Mouse (Mus musculus) stomach, postnatal 0 days (tissue): Measurements from ENCODE around the gene Slc18b1. TPM values are rescaled to one million over a fixed set of nuclear protein-coding genes. Genes with fewer than 3 reads are reported as not detected.

ENCODE experiments used
- ATAC-seq: fragments of 200-750 bp; cut with Nextera tagmentation; 2 replicates; pipeline ENCODE4 v1.8.0; 2017; ENCODE audit not compliant: low FRiP score, low TSS enrichment
- DNase-seq: peaks from one replicate; pipeline ENCODE4 v3.0.0-alpha.2; 2016; ENCODE audit warnings: low spot score
- H3K27ac ChIP-seq: fragments of 300-500 bp; sonication (generic); replicated peaks from 2 replicates; pipeline ENCODE4 v1.5.1; 2014; ENCODE audit warnings: mild to moderate bottlenecking, control low read depth
- H3K27me3 ChIP-seq: fragments of 300-500 bp; sonication (generic); 2 replicates; pipeline ENCODE4 v1.6.1; 2014; ENCODE audit warnings: low read length; ENCODE audit not compliant: control insufficient read depth, insufficient read depth
- H3K36me3 ChIP-seq: fragments of 300-500 bp; sonication (generic); 2 replicates; pipeline ENCODE4 v1.6.1; 2014; ENCODE audit warnings: low read length, mixed read lengths; ENCODE audit not compliant: control insufficient read depth, insufficient read depth
- H3K4me1 ChIP-seq: fragments of 300-500 bp; sonication (generic); replicated peaks from 2 replicates; pipeline ENCODE4 v1.6.1; 2014; ENCODE audit warnings: antibody characterized with exemption; ENCODE audit not compliant: control insufficient read depth, insufficient read depth
- H3K4me2 ChIP-seq: fragments of 300-500 bp; sonication (generic); replicated peaks from 2 replicates; pipeline ENCODE4 v1.6.1; 2014; ENCODE audit warnings: low read depth, mild to moderate bottlenecking, control low read depth, moderate library complexity
- H3K4me3 ChIP-seq: fragments of 300-500 bp; sonication (generic); 2 replicates; pipeline ENCODE4 v1.5.1; 2014; ENCODE audit warnings: low read depth, low read length, control low read depth
- H3K9ac ChIP-seq: fragments of 300-500 bp; sonication (generic); 2 replicates; pipeline ENCODE4 v1.6.1; 2014; ENCODE audit warnings: mild to moderate bottlenecking, low read length, control low read depth, mixed read lengths
- H3K9me3 ChIP-seq: fragments of 300-500 bp; sonication (generic); 2 replicates; pipeline ENCODE4 v1.6.1; 2016; ENCODE audit warnings: low read length; ENCODE audit not compliant: control insufficient read depth
- CTCF ChIP-seq: IDR thresholded peaks from 2 replicates; pipeline ENCODE4 v1.5.1; 2016; ENCODE audit warnings: antibody characterized with exemption, low read depth, mild to moderate bottlenecking, moderate library complexity
- EP300 ChIP-seq: optimal IDR thresholded peaks from 2 replicates; pipeline ENCODE3; 2016; ENCODE audit warnings: antibody characterized with exemption
- WGBS: fragments of 180-500 bp; shearing (Covaris S2); extraction: QIAGEN DNeasy Blood & Tissue Kit; methylation state at CpG from one replicate; pipeline ENCODE4 v1.1.7; 2014; 5-methylcytosine and 5-hydroxymethylcytosine counted together
- polyA plus RNA-seq: library from polyadenylated mRNA; unstranded; fragments of >200 nt; fragmentation: Nextera tagmentation; extraction: Ambion mirVana; gene quantifications from 2 replicates; pipeline ENCODE4 v1.2.1, GENCODE M21; 2015

Slc18b1 gene
- polyA plus RNA-seq, 1 experiment from 2014 or later: 9.2 TPM

- no peaks in the 10 kb centered on the region for H3K4me1 ChIP-seq
- DNase-seq: peak; percentile 99
- peak within 1 kb of the TSS; percentile 77 for H3K9ac ChIP-seq
- peak within 1 kb of the TSS; percentile 68 for H3K4me3 ChIP-seq
- under 1% methylated on average over 51 of the region's 51 CpGs for WGBS
- peak; percentile 29; the same call in 1 of the 2 replicates for TF ChIP-seq CTCF
- TF ChIP-seq EP300: peak; percentile 75
- peak; percentile 98 for ATAC-seq
- peak within 1 kb of the TSS; percentile 74 for H3K4me2 ChIP-seq
- no peaks in the 10 kb centered on the region for H3K27me3 ChIP-seq
- no peaks in the 10 kb centered on the region for H3K9me3 ChIP-seq
- peak within 1 kb of the TSS; percentile 88 for H3K27ac ChIP-seq
- peaks cover 9% of the 10 kb centered on the region; the same call in 1 of the 2 replicates for H3K36me3 ChIP-seq
Measured at GRCm38 (mm10) chr10:23787062-23787821, 9.5 kb upstream of the Slc18b1 start, which contains the start of gene Rps12. Rps12 (minus strand) TSS chr10:23787275.

- TF ChIP-seq EP300 (no peak), CTCF (no peak)
- Histone ChIP-seq H3K4me3 (peak overlapping the region; percentile 68), H3K9me3 (no peaks in the 10 kb centered on the region), H3K9ac (peak overlapping the region; percentile 72), H3K27me3 (no peaks in the 10 kb centered on the region), H3K36me3 (peaks cover 7% of the 10 kb centered on the region; the same call in 1 of the 2 replicates), H3K4me2 (peak overlapping the region; percentile 74), H3K27ac (peak overlapping the region; percentile 88), H3K4me1 (no peaks in the 10 kb centered on the region)
- no peak for ATAC-seq
- DNase-seq: no peak
- 6% methylated on average over 8 of the region's 8 CpGs for WGBS
Measured at GRCm38 (mm10) chr10:23788056-23788600, 8.7 kb upstream of the Slc18b1 start.

GRCm38 (mm10) chr10:23795871-23796520 lies 790 bp upstream of the Slc18b1 start:
- H3K27ac ChIP-seq: no peak overlapping the region
- peak overlapping the region; percentile 82 for H3K9ac ChIP-seq
- peak overlapping the region; percentile 68 for H3K4me2 ChIP-seq
- H3K27me3 ChIP-seq: no peaks in the 10 kb centered on the region
- ATAC-seq: no peak
- TF ChIP-seq EP300: no peak
- no peak for TF ChIP-seq CTCF
- 48% methylated on average over 9 of the region's 9 CpGs for WGBS
- H3K4me3 ChIP-seq: peak overlapping the region; percentile 59
- H3K9me3 ChIP-seq: no peaks in the 10 kb centered on the region
- H3K36me3 ChIP-seq: no peaks in the 10 kb centered on the region
- H3K4me1 ChIP-seq: no peaks in the 10 kb centered on the region
- no peak for DNase-seq

GRCm38 (mm10) chr10:23797606-23798005 lies 820 bp downstream of the Slc18b1 start:
- H3K4me3 ChIP-seq: peak overlapping the region; percentile 59
- no peaks in the 10 kb centered on the region for H3K4me1 ChIP-seq
- TF ChIP-seq CTCF (no peak), EP300 (no peak)
- no peaks in the 10 kb centered on the region for H3K36me3 ChIP-seq
- no peak overlapping the region for H3K27ac ChIP-seq
- H3K4me2 ChIP-seq: peak overlapping the region; percentile 68
- peak overlapping the region; percentile 24; the same call in 1 of the 2 replicates for H3K9ac ChIP-seq
- WGBS: 15% methylated on average over 3 of the region's 3 CpGs
- no peaks in the 10 kb centered on the region for H3K27me3 ChIP-seq
- no peaks in the 10 kb centered on the region for H3K9me3 ChIP-seq
- DNase-seq (no peak), ATAC-seq (no peak)

GRCm38 (mm10) chr10:23798142-23798541 lies 1.4 kb downstream of the Slc18b1 start:
- peak; percentile 31 for DNase-seq
- 69% methylated on average over 1 of the region's 1 CpGs for WGBS
- no peaks in the 10 kb centered on the region for H3K9me3 ChIP-seq
- peak; percentile 81 for ATAC-seq
- TF ChIP-seq EP300: no peak
- no peak for TF ChIP-seq CTCF
- no peaks in the 10 kb centered on the region for H3K4me1 ChIP-seq
- no peak overlapping the region for H3K4me2 ChIP-seq
- H3K27me3 ChIP-seq: no peaks in the 10 kb centered on the region
- no peak overlapping the region for H3K9ac ChIP-seq
- H3K36me3 ChIP-seq: no peaks in the 10 kb centered on the region
- no peak overlapping the region for H3K4me3 ChIP-seq
- no peak overlapping the region for H3K27ac ChIP-seq
